Mouse (Mus musculus): ENCODE data around the gene Efcab12.

- TF ChIP-seq FLI1 (IDR thresholded peaks at IDR 0.05; ENCODE audit: low read length) = no peak
- no peak for TF ChIP-seq GATA1 (IDR thresholded peaks at IDR 0.05; ENCODE audit: borderline replicate concordance, low read length)
These were observed 61.8 kb downstream of the Efcab12 start for GRCm38 (mm10) chr6:115776363-115776762.

Measured in megakaryocyte, embryonic 14.5 days (primary cell).